Mouse (Mus musculus) heart, adult 11 months (tissue): ENCODE results near the gene Gm45213.
A peak's percentile ranks its signal among the peaks of the same experiment; 100 is the strongest.

Experiments
- DNase-seq: peaks from one replicate; pipeline ENCODE4 v3.0.0; 2022

Gene Gm45213

DNA sequence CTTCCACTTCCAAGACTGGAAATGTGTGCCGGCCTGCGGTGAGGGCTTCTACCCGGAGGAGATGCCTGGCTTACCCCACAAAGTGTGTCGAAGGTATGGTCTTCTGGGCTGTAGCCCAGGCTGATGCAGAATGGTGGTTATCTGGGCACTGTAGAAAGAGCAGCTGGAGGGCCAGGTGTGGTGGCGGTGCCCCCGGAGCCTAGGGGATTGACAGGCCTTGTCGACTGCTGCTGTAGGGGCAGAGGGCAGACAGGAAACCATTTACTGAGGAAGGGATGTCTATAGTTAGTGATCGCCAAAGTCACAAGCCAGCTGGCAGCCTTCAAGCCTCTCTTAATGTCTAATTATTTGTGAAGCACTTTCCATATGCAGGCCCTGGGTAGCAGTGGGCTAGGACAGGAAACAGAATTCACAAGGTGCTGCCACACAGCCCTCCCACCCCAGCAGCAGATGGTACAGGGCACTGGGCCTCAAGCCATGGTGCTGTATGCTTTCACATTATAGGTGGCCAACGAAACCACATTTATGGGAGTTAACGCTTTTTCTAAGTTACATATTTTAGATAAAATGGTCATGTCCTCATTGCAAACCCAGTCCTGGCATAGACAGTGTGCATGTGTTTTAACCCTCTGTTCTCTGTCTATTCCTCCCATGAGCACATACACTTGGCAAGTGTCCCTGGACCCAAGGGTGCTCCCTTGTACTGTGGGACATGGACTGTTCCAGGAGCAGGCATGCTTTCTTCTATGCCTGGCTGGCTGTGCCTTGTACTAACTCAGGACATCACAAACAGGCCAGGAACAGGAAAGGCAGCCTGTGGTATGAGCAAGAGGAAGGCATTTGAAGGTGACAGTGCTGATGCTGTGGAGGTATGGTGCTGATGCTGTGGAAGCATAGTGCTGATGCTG lies at the start of gene Gm45213:
Gene Gm45213, plus strand, starts transcription at position 51 of the 908 bp plus-strand sequence.
- peak; percentile 84 for DNase-seq

DNA sequence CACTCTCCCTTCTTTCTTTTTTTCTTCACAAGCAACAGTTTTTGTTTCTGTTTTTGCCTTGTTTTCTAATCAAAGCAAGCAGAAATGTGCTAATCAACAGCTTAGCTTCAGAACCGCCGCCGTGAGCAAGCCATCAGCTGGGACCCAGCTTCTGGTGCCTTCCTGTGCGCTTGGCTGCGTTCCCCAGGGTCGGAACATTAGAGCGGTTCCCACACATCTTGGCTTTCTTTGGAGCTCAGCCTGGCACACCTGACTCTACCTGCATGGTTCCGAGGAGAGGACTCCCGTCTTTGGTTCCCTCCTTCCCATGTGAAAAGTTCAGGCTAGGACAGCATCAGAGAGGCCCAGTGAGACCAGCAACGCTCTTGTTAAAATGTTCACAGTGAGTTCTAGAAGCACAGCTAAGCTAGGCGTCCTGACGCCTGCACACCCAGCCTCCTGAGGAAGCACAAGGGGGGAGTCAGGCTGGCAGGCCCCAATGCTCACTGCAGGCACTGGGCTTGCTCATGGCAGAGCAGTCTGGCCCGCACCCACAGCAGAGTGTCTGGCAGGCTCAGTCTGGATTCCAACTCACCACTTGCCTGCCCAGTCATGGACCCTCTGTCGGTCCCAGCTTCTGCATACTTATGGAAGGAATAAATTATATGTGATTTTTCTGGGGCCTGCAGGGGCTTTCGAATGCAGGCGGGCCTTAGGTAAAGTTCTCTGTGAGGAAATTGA lies 42.2 kb upstream of the Gm45213 start:
- DNase-seq, result no peak

- no peak for DNase-seq
These were observed 41.6 kb upstream of the Gm45213 start for GRCm38 (mm10) chr7:66001797-66002196.

DNA sequence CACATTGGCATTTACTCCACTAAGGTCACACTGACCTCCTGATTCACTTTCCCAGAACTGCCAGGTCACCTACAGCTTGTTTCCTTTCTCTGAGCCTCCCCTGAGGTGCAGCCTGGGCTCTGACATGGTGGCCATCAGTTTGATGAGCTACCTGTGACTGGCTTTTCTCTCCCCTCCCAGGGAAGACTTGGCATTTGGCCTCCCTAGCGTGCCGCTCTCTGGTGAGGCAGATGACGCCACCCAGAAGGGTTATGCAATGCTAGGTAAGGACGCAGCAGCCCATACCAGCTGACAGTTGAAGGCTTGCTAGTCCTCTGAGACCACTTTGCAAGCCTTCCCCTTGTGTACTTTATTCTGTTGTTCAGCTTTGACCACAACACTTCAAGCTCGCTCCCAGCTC lies 40.0 kb upstream of the Gm45213 start:
- no peak for DNase-seq

GRCm38 (mm10) chr7:66003865-66004638 lies 39.4 kb upstream of the Gm45213 start:
- no peak for DNase-seq

GRCm38 (mm10) chr7:66005066-66005465 lies 38.3 kb upstream of the Gm45213 start:
- no peak for DNase-seq

GRCm38 (mm10) chr7:66008161-66008891 lies 35.1 kb upstream of the Gm45213 start:
- DNase-seq, result no peak

- DNase-seq, result no peak
These were observed 34.5 kb upstream of the Gm45213 start for GRCm38 (mm10) chr7:66008892-66009273.

DNA sequence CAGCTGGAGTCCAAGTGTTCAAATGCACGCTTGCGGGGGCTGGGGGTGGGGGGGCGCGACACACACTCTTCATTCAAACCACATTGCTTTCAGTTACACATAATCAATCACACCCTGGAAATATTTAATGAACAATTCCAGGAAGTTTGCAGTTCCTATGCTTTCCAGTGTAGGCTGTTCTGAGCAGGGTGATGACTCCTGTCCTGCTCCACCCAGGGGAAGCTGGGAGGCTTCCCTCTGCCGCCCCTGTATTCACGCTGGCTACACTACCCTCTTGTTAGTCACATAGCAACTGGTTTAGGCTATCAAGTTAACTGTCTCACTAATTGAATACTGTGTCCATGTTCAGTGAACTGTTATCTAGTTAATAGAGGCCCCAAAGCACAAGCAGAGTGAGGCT lies 32.9 kb upstream of the Gm45213 start:
- DNase-seq, result no peak

GRCm38 (mm10) chr7:66027747-66028146 lies 15.7 kb upstream of the Gm45213 start:
- no peak for DNase-seq

DNA sequence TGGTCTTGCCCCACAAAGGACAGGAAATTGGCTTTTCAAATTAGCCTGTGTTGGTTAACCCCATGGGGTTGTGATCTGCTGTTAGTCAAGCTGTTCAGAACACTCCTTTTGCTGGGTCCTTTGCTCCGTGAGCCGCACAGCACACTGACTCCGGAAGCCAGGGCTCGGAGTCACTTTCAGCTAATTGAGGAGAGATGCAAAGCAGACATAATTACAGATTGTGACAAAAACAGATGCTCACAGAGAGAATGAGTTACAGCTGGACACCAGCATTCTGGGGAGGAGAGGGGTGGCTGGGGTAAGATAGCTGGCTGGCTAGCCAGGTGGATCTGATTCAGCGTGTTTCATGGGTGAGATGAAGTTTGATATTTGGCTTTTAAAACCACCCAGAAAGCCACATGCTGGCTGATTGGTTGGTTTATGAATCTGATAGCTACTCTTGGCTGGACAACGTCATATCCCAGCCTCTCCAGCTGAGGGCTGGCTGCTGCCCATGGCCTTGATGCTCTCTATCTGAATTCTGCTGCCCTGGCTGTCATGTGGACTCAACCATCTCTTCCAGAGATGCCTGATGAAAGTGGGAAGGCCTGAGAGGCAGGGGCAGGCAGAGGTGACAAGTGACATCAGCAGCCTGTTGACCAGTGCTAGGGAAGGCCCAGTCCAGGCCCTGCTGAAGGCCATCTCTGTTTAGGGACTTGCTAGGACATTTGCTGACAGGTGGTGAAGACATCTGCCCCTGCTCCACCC lies 14.5 kb upstream of the Gm45213 start:
- DNase-seq, result peak; percentile 93

- no peak for DNase-seq
These were observed 6.6 kb upstream of the Gm45213 start for GRCm38 (mm10) chr7:66036809-66037208.

DNA sequence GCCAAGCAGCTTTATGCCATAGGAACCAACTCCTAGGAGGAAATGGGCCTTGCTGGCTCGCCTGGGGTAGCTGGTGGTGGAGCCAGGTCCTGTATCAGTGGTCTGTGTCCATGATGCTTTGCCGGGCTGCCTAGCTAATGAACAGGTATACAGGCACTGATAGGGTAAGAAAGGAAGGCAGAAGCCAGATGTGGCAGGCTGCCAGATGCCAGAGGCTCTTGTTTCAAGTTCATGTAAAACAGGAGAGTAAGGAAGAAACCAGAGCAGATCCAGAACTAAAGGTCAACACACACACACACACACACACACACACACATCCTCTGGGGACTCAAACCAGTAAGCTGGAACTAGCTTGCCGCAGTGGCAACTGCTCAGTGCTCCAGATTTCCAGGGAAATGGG lies 5.1 kb upstream of the Gm45213 start:
- DNase-seq, result peak; percentile 88

DNA sequence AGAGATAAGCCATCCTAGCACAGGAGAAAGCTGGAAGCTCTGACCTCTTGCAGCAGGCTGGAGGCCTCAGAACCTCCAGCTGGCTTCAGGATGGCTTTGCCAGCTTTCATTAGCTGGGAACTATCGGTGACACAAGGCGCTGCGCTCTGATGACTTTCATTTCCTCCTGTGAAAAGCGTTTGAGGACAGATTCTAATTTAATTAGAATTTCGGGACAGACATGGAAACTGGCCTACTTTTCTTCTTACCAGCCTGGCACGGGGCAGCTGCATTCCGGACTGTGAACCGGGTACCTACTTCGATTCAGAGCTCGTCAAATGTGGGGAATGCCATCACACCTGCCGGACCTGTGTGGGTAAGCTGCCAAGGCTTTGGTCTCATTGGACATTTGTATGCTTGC lies 4.7 kb upstream of the Gm45213 start:
- peak; percentile 87 for DNase-seq

GRCm38 (mm10) chr7:66040026-66040814 lies 3.2 kb upstream of the Gm45213 start:
- peak; percentile 89 for DNase-seq

DNA sequence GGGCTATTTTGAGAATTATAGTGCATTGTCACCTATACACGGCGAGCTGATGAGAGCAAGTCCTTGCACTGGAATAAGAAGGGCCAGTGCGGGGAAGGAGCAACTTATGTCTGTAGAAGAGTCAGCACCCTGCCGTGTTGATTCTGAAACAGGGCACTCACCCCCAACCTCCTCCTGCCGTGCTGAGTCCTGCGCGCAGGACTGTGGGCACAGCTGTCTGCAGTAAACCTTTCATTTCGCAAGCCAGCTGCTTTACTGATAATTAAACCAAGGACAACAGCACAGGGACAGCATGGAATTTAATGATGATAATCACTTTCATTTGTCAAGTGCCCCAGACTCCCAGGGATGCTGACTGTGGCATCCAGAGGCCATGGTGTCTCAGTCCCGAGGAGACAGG lies 1.2 kb downstream of the Gm45213 start:
- no peak for DNase-seq

GRCm38 (mm10) chr7:66046921-66047918 lies 3.8 kb downstream of the Gm45213 start:
- peak; percentile 90 for DNase-seq

GRCm38 (mm10) chr7:66047975-66048374 lies 4.6 kb downstream of the Gm45213 start:
- DNase-seq, result peak; percentile 85

DNA sequence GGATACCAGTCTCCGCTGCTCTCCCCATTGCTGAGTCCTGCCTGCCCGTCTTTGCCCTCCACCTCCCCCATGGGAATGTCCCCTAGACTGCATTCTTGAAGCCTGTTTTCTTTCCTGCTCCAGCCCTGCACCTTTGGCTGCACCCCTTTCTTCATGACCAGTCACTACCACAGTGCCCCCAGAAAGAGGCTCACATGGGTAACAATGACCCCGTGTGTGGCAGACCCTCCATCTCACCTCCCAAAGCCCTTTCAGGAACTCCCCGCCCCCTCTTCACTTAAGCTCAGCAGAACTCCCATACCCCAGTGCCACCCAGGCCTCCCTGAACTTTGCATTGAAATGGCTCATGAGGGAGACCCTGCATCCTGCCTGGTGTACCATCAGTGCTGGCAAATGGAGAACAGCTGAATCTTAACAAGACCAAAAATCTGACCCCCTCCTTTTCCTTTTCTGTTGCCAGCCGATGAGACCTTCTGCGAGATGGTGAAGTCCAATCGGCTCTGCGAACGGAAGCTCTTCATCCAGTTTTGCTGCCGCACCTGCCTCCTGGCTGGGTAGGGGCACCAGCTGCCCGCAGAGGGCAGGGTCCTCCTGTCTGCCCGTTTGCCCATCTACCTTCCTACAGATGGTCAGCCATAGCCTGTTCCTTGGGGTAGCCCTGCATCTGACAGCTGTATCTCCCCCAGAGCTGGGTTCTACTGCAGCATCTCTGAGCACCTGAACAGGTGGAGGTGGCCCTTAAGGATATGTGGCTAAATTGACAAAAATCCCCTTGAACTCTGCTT lies 5.2 kb downstream of the Gm45213 start:
- peak; percentile 88 for DNase-seq
